ENCODE assay signal across 8 mouse cellular contexts in genomic region chr6:91411369-91411981, GRCm38 (mm10). TPM values are rescaled to one million over a fixed set of nuclear protein-coding genes. Genes with fewer than 3 reads are reported as not detected.
A peak's percentile ranks its signal among the peaks of the same experiment; 100 is the strongest.
DNase-seq lines count a peak whose midpoint lies in the region; ATAC-seq and TF ChIP-seq lines count a peak whose summit lies in the region.

No protein-coding gene starts in this region.

- H3K9ac ChIP-seq in heart, adult 2 months (ENCODE audit: low read depth, low read length): no peak overlapping the region
- peak overlapping the region; percentile 86 for H3K9ac ChIP-seq in midbrain, embryonic 11.5 days (ENCODE audit: low read length)

- WGBS in heart, adult 2 months: 2% methylated on average over 37 of the region's 47 CpGs
- under 1% methylated on average over 42 of the region's 47 CpGs for WGBS in limb, embryonic 10.5 days
- WGBS in midbrain, embryonic 11.5 days: under 1% methylated on average over 35 of the region's 47 CpGs

- TF ChIP-seq CTCF in heart, adult 2 months (IDR thresholded peaks at IDR 0.05): peak; percentile 88

- H3K36me3 ChIP-seq in heart, adult 2 months (ENCODE audit: control insufficient read depth, insufficient read depth, low read length): no peaks in the 10 kb centered on the region
- no peaks in the 10 kb centered on the region for H3K36me3 ChIP-seq in limb, embryonic 10.5 days
- H3K36me3 ChIP-seq in midbrain, embryonic 11.5 days (ENCODE audit: control insufficient read depth, insufficient read depth, low read length): no peaks in the 10 kb centered on the region; the same call in 1 of the 2 replicates

- H3K9me3 ChIP-seq in limb, embryonic 10.5 days (replicated peaks): no peaks in the 10 kb centered on the region
- no peaks in the 10 kb centered on the region for H3K9me3 ChIP-seq in midbrain, embryonic 11.5 days (ENCODE audit: control insufficient read depth, low read length)

- peak overlapping the region; percentile 95 for H3K4me2 ChIP-seq in midbrain, embryonic 11.5 days

- H3K27me3 ChIP-seq in heart, adult 2 months (ENCODE audit: control insufficient read depth, insufficient read depth, low read length): peaks cover 12% of the 10 kb centered on the region
- H3K27me3 ChIP-seq in limb, embryonic 10.5 days (ENCODE audit: low read depth, poor library complexity, severe bottlenecking): peaks cover 98% of the 10 kb centered on the region
- peaks cover 51% of the 10 kb centered on the region for H3K27me3 ChIP-seq in midbrain, embryonic 11.5 days (ENCODE audit: control insufficient read depth, insufficient read depth, low read length)

- no peak overlapping the region; the same call in 1 of the 2 replicates for H3K4me3 ChIP-seq in heart, adult 2 months
- peak overlapping the region; percentile 58 for H3K4me3 ChIP-seq in limb, embryonic 10.5 days
- peak overlapping the region; percentile 66 for H3K4me3 ChIP-seq in midbrain, embryonic 11.5 days (ENCODE audit: low read depth, low read length)

- peak; percentile 49; the same call in 1 of the 2 replicates for TF ChIP-seq EP300 in heart, adult 2 months (IDR thresholded peaks at IDR 0.05; ENCODE audit: insufficient read depth, low read depth, low read length)

- no peaks in the 10 kb centered on the region for H3K79me2 ChIP-seq in heart, adult 2 months (replicated peaks; ENCODE audit: control insufficient read depth, insufficient read depth, low read length)

- peak; percentile 37 for DNase-seq in ovary, postnatal 10 days (ENCODE audit: low spot score)
- DNase-seq in ovary, adult 18-20 months (ENCODE audit: low spot score): no peak
- DNase-seq in embryo, embryonic 10.5 days (ENCODE audit: low spot score): peak; percentile 88
- peak; percentile 34 to 63 for DNase-seq in heart, adult 2 months
- peak; percentile 60 to 83 for DNase-seq in kidney, adult 8-10 months
- peak; percentile 83 for DNase-seq in limb, embryonic 10.5 days (ENCODE audit: low spot score)
- DNase-seq in midbrain, embryonic 11.5 days (ENCODE audit: low spot score, missing footprints): peak; percentile 99
- peak; percentile 26 to 63 for DNase-seq in spleen, postnatal 10 days (ENCODE audit: low spot score in 2 of 2)

- TF ChIP-seq POLR2A in heart, adult 2 months (IDR thresholded peaks at IDR 0.05; ENCODE audit: insufficient read depth, low read depth, low read length): no peak

- no peaks in the 10 kb centered on the region for H3K4me1 ChIP-seq in heart, adult 2 months (ENCODE audit: control insufficient read depth, insufficient read depth, low read length)
- H3K4me1 ChIP-seq in limb, embryonic 10.5 days: peaks cover 27% of the 10 kb centered on the region
- peaks cover 11% of the 10 kb centered on the region for H3K4me1 ChIP-seq in midbrain, embryonic 11.5 days (ENCODE audit: control insufficient read depth, insufficient read depth, low read length)

- intact Hi-C loops in heart, adult 2 months (cut with DNase I): loop anchor here (1.0 kb wide), 1 partner anchor 125 kb away; no protein-coding TSS in a partner anchor

- H3K27ac ChIP-seq in heart, adult 2 months: no peak overlapping the region
- H3K27ac ChIP-seq in limb, embryonic 10.5 days: peak overlapping the region; percentile 42; the same call in 1 of the 2 replicates
- peak overlapping the region; percentile 30; the same call in 1 of the 2 replicates for H3K27ac ChIP-seq in midbrain, embryonic 11.5 days (ENCODE audit: low read depth, low read length)

- ATAC-seq in midbrain, embryonic 11.5 days (ENCODE audit: low FRiP score): peak; percentile 67

RNA-seq across cellular contexts. Expression of gene Wnt7a, which starts 0.3 kb away (rescaled TPM):
- not detected for total RNA-seq in heart, adult 2 months (2021)
- polyA plus RNA-seq in heart, adult 2 months (2012; rRNA removed): not detected in 2 replicates
- polyA plus RNA-seq in limb, embryonic 10.5 days (2016; fragmentation: Nextera tagmentation; extraction: Ambion mirVana): 5.0 and 8.4 TPM in 2 replicates
- polyA plus RNA-seq in midbrain, embryonic 11.5 days (2014; fragmentation: Nextera tagmentation; extraction: Ambion mirVana): 11.5 and 12.4 TPM in 2 replicates
